Mouse (Mus musculus) E14TG2a.4 (cell line): ENCODE measurements at regions not wholly inside any gene's neighbourhood (a gene's known extent, or its start where the extent isn't known, plus 50 kb on each side); places are given as distances from the start of the nearest gene placed in this dataset.

ENCODE experiments used
- H3K27me3 ChIP-seq: 2 replicates; pipeline ENCODE4 v1.6.1; 2014; ENCODE audit warnings: low read length, control low read depth; ENCODE audit not compliant: insufficient read depth
- H3K36me3 ChIP-seq: 2 replicates; pipeline ENCODE4 v1.6.1; 2014; ENCODE audit warnings: low read length, control low read depth; ENCODE audit not compliant: insufficient read depth
- H3K4me1 ChIP-seq: replicated peaks from 2 replicates; pipeline ENCODE4 v1.6.1; 2014; ENCODE audit warnings: low read depth, low read length, control low read depth
- H3K4me3 ChIP-seq: replicated peaks from 2 replicates; pipeline ENCODE4 v1.5.1; 2014; ENCODE audit warnings: mild to moderate bottlenecking, low read length
- H3K9me3 ChIP-seq: 2 replicates; pipeline ENCODE4 v1.6.1; 2014; ENCODE audit warnings: low read length, control low read depth
- CTCF ChIP-seq: conservative IDR thresholded peaks from 2 replicates; pipeline ENCODE4 v1.5.1; 2014; ENCODE audit warnings: low read length
- NANOG ChIP-seq: IDR thresholded peaks from 2 replicates; pipeline ENCODE4 v1.6.1; 2014; ENCODE audit warnings: borderline replicate concordance, low read length, mixed read lengths
- POU5F1 ChIP-seq: IDR thresholded peaks from 2 replicates; pipeline ENCODE4 v1.6.1; 2014; ENCODE audit warnings: low read length, borderline replicate concordance

GRCm38 (mm10) chr6:120585118-120585940, 54.2 kb upstream of the Hdhd5 start:
- TF ChIP-seq CTCF (no peak), POU5F1 (no peak), NANOG (no peak)
- no peaks in the 10 kb centered on the region for H3K9me3 ChIP-seq
- peaks cover 12% of the 10 kb centered on the region for H3K4me1 ChIP-seq
- peaks cover 19% of the 10 kb centered on the region for H3K27me3 ChIP-seq
- no peak overlapping the region for H3K4me3 ChIP-seq
- no peaks in the 10 kb centered on the region for H3K36me3 ChIP-seq

GRCm38 (mm10) chr6:120581748-120582147, 50.6 kb upstream of the Hdhd5 start:
- TF ChIP-seq CTCF = peak; percentile 58
- TF ChIP-seq NANOG = no peak
- Histone ChIP-seq H3K9me3 (no peaks in the 10 kb centered on the region), H3K36me3 (no peaks in the 10 kb centered on the region), H3K4me1 (peaks cover 31% of the 10 kb centered on the region), H3K27me3 (peaks cover 38% of the 10 kb centered on the region), H3K4me3 (no peak overlapping the region)
